Mouse (Mus musculus) olfactory bulb, adult 2 months (tissue): ENCODE data around the gene AI837181. TPM values are rescaled to one million over a fixed set of nuclear protein-coding genes. Genes with fewer than 3 reads are reported as not detected.
A peak's percentile ranks its signal among the peaks of the same experiment; 100 is the strongest.

Experiments
- H3K27ac ChIP-seq: fragments of 200-500 bp; 2 replicates; pipeline ENCODE4 v1.5.1; 2012; ENCODE audit warnings: low read depth, low read length; ENCODE audit not compliant: insufficient read depth
- H3K4me1 ChIP-seq: fragments of 200-500 bp; 2 replicates; pipeline ENCODE4 v1.6.1; 2012; ENCODE audit warnings: low read length; ENCODE audit not compliant: control insufficient read depth, insufficient read depth
- H3K4me3 ChIP-seq: fragments of 200-500 bp; 2 replicates; pipeline ENCODE4 v1.5.1; 2012; ENCODE audit warnings: mild to moderate bottlenecking, low read depth, low read length, moderate library complexity; ENCODE audit not compliant: insufficient read depth
- CTCF ChIP-seq: fragments of 200-500 bp; IDR thresholded peaks from 2 replicates; pipeline ENCODE4 v1.5.1; 2012; ENCODE audit warnings: low read depth, mild to moderate bottlenecking, low read length, moderate library complexity; ENCODE audit not compliant: insufficient read depth
- POLR2A ChIP-seq: fragments of 200-500 bp; IDR thresholded peaks from 2 replicates; pipeline ENCODE4 v1.6.1; 2012; ENCODE audit warnings: mild to moderate bottlenecking, low read depth, low read length, moderate library complexity; ENCODE audit not compliant: insufficient read depth
- WGBS: fragments of 180-500 bp; shearing (Covaris S2); methylation state at CpG from one replicate; pipeline ENCODE4 v1.1.7; 2018; 5-methylcytosine and 5-hydroxymethylcytosine counted together
- polyA plus RNA-seq: library from polyadenylated mRNA; stranded (reverse); fragments of >200 nt; gene quantifications from 2 replicates; pipeline ENCODE4 v1.2.4, GENCODE M21; 2012; ENCODE audit warnings: low replicate concordance; ENCODE audit not compliant: missing spikeins, insufficient read depth, insufficient read length

The AI837181 gene
- polyA plus RNA-seq, 1 experiment, result not detected

DNA sequence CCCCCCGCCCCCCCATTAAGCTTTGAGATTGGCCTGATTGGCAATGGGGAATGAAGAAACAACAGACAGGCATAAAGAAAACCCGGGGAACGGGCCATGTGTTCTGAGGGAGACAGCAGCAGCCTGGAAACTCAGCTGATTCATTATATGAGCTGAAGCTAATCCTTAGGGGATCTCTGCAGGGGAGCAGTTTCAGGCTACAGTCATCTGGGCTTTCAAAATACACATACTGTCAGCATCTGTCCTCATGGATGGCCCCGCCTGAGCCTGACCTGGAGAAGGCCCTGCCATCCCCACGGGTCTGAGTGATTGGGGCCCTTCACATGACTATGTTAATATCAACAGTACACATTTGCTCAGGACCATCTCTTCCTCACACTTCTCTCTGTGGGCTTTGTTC lies 46.9 kb downstream of the AI837181 start:
- H3K27ac ChIP-seq, result no peak overlapping the region
- 35% methylated on average over 5 of the region's 5 CpGs for WGBS
- TF ChIP-seq CTCF (no peak), POLR2A (no peak)
- no peak overlapping the region for H3K4me3 ChIP-seq
- H3K4me1 ChIP-seq, result peaks cover 30% of the 10 kb centered on the region

DNA sequence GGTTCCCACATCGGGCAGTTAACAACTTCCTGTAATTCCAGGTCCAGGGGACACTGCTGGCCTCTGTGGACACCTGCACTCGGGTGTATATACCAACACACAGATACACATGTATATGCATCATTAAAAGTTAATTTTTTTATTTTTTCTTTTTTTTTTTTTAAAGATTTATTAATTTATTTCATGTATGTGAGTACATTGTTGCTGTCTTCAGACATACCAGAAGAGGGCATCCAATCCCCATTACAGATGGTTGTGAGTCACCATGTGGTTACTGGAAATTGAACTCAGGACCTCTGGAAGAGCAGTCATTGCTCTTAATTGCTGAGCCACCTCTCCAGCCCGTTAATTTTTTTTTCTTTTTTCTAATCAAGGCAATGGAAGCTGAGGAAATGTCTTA lies 47.9 kb downstream of the AI837181 start:
- Histone ChIP-seq H3K4me1 (peaks cover 40% of the 10 kb centered on the region), H3K27ac (no peak overlapping the region), H3K4me3 (no peak overlapping the region)
- WGBS, result 77% methylated on average over 3 of the region's 3 CpGs
- TF ChIP-seq POLR2A, result no peak
- TF ChIP-seq CTCF, result no peak

DNA sequence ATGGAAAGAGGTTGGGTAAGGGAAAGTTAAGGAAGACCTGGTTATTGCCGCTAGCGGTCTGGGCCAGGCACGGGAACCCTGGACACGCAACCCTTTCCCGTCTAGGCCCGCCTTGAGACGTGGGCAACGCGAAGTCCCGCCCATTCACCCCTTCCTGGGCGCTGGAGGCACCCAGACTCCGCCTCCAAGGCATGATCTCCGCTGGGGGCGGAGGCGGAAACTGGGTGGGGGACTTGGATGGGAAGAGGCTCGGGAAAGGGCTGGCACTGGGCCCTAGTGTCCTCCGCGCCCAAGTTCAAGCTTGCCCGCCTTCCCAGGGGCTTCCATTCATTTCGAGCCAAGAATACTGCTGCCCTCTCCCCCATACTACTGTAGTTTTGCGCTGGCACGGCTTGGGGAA lies 48.8 kb downstream of the AI837181 start, which contains the start of gene Efemp2:
Gene Efemp2, plus strand, starts transcription at position 235 of the 400 bp plus-strand sequence.
- peaks cover 39% of the 10 kb centered on the region for H3K4me1 ChIP-seq
- H3K4me3 ChIP-seq, result peak within 1 kb of the TSS; percentile 53
- peak within 1 kb of the TSS; percentile 52; the same call in 1 of the 2 replicates for H3K27ac ChIP-seq
- TF ChIP-seq POLR2A, result no peak
- no peak for TF ChIP-seq CTCF
- WGBS, result 1% methylated on average over 22 of the region's 22 CpGs

DNA sequence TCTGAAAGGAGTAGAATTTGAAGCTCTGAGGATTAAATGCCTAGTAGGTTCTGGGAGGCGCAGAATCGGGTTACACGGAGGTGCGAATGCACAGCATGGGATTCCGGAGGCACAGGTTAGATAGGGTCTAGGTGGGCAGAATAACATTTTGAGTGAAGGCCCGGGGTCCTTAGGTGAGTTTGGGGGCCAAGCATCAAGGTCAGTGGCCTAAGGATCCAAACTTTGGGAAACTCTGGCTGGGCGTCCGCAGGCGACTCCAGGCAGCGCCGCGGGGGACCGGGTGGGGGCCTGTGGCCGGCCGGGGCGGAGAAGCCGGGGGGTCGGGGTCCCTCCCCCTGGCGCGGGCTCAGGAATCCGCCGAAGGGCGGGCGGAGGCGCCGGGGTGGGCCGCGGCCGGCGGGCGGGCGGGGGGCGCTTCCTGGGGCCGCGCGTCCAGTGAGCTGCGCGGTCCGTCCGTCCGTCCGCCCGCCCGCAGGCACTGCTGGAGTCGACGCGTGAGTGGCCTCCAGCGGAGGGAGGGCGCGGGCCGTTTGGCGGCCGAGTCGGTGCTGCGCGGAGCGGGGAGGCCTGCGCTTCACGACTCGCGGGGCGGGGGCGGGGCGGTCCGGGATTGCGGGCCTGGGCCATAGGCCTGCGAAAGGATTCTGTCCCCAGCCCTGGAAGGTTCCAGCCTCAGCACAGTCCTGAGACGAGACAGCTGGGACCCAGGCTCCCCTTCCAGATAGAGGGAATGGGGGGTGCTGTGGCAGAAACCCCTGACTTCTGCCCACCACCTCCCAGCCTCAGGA lies 49.5 kb downstream of the AI837181 start:
- 1% methylated on average over 56 of the region's 68 CpGs for WGBS
- peak overlapping the region; percentile 53 for H3K4me3 ChIP-seq
- H3K27ac ChIP-seq, result peak overlapping the region; percentile 52
- peaks cover 39% of the 10 kb centered on the region for H3K4me1 ChIP-seq
- TF ChIP-seq POLR2A (no peak), CTCF (no peak)

DNA sequence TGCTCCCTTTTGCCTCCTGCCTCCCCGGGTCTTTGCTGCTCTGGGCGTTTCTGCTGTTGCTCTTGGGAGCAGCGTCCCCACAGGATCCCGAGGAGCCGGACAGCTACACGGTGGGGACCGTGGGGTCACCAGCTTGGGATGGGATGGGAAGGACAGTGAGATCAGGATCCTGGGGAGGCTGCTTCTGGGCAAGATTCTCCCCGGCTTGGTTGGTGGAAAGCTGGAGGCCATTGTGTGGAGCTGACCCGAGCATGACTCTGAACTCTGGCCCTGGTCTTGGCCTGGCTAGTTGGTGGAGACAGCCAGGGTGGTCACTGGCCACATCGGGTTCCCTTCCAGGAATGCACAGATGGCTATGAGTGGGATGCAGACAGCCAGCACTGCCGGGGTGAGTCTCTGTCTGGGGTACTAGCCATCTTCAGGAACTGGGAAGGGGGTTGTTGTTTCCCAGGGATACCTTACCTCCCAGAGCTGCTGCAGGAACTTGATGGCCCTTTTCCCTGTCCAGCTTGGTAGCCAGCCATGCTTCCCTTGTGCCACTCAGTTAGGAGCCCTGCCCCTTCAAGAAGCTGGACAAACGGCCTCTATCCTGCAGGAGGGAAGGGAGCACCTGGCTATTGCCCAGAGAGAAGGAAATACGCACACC lies 50.2 kb downstream of the AI837181 start:
- H3K4me1 ChIP-seq, result peaks cover 37% of the 10 kb centered on the region
- H3K4me3 ChIP-seq, result peak overlapping the region; percentile 53
- 17% methylated on average over 13 of the region's 13 CpGs for WGBS
- no peak for TF ChIP-seq CTCF
- peak overlapping the region; percentile 52 for H3K27ac ChIP-seq

Other genes with a start within 250 kb of the AI837181 start
- not detected in 2 replicates for gene Pacs1, start 152.0 kb upstream of the AI837181 start, polyA plus RNA-seq
- gene Sf3b2, start 129.7 kb upstream of the AI837181 start, polyA plus RNA-seq, result not detected in 2 replicates
- gene Gal3st3, start 126.8 kb upstream of the AI837181 start, polyA plus RNA-seq, result not detected in 2 replicates
- gene Catsper1, start 89.4 kb upstream of the AI837181 start, polyA plus RNA-seq, result not detected in 2 replicates
- gene Cst6, start 75.6 kb upstream of the AI837181 start, polyA plus RNA-seq, result not detected in 2 replicates
- not detected in 2 replicates for gene Eif1ad, start 58.4 kb upstream of the AI837181 start, polyA plus RNA-seq
- not detected in 2 replicates for gene Banf1, start 58.0 kb upstream of the AI837181 start, polyA plus RNA-seq
- gene Sart1, start 36.4 kb upstream of the AI837181 start, polyA plus RNA-seq, result not detected in 2 replicates
- not detected in 2 replicates for gene Tsga10ip, start 22.6 kb upstream of the AI837181 start, polyA plus RNA-seq
- gene Drap1, start 165 bp upstream of the AI837181 start, polyA plus RNA-seq, result not detected in 2 replicates
- not detected in 2 replicates for gene Fosl1, start 22.4 kb downstream of the AI837181 start, polyA plus RNA-seq
- gene Ccdc85b, start 32.8 kb downstream of the AI837181 start, polyA plus RNA-seq, result not detected in 2 replicates
- not detected in 2 replicates for gene Fibp, start 35.5 kb downstream of the AI837181 start, polyA plus RNA-seq
- gene Ctsw, start 43.4 kb downstream of the AI837181 start, polyA plus RNA-seq, result not detected in 2 replicates
- gene Efemp2, start 48.8 kb downstream of the AI837181 start, polyA plus RNA-seq, result not detected in 2 replicates
- not detected in 2 replicates for gene Mus81, start 63.3 kb downstream of the AI837181 start, polyA plus RNA-seq
- gene Cfl1, start 65.3 kb downstream of the AI837181 start, polyA plus RNA-seq, result 1,186 and 1,283 TPM in 2 replicates
- gene 1700020D05Rik, start 78.6 kb downstream of the AI837181 start, polyA plus RNA-seq, result not detected in 2 replicates
- not detected in 2 replicates for gene Snx32, start 85.4 kb downstream of the AI837181 start, polyA plus RNA-seq
- gene Ovol1, start 135.5 kb downstream of the AI837181 start, polyA plus RNA-seq, result not detected in 2 replicates
- not detected in 2 replicates for gene Ap5b1, start 142.9 kb downstream of the AI837181 start, polyA plus RNA-seq
- not detected in 2 replicates for gene Rnaseh2c, start 176.7 kb downstream of the AI837181 start, polyA plus RNA-seq
- gene Kat5, start 185.1 kb downstream of the AI837181 start, polyA plus RNA-seq, result not detected in 2 replicates
- gene Rela, start 212.3 kb downstream of the AI837181 start, polyA plus RNA-seq, result not detected in 2 replicates
- gene Sipa1, start 238.6 kb downstream of the AI837181 start, polyA plus RNA-seq, result not detected in 2 replicates